Mouse (Mus musculus) ovary, postnatal 36 days (tissue): Measurements from ENCODE around the gene Slit3.

Experiments used
- DNase-seq: peaks from one replicate; pipeline ENCODE4 v3.0.0; 2022; ENCODE audit warnings: low spot score, mixed read lengths

Gene Slit3

GRCm38 (mm10) chr11:35350968-35351367 is 229.9 kb downstream of the Slit3 start:
- DNase-seq: no peak

GRCm38 (mm10) chr11:35351376-35351775 is 230.4 kb downstream of the Slit3 start:
- no peak for DNase-seq

GRCm38 (mm10) chr11:35355811-35356210 is 234.8 kb downstream of the Slit3 start:
- no peak for DNase-seq

- no peak for DNase-seq
Measured at GRCm38 (mm10) chr11:35361071-35361470, 240.0 kb downstream of the Slit3 start.

- no peak for DNase-seq
Measured at GRCm38 (mm10) chr11:35362975-35363374, 242.0 kb downstream of the Slit3 start.

- no peak for DNase-seq
Measured at GRCm38 (mm10) chr11:35364469-35364868, 243.4 kb downstream of the Slit3 start.

- no peak for DNase-seq
Measured at GRCm38 (mm10) chr11:35365510-35365931, 244.5 kb downstream of the Slit3 start.

- peak; percentile 35 for DNase-seq
Measured at GRCm38 (mm10) chr11:35366611-35367010, 245.6 kb downstream of the Slit3 start.

- DNase-seq: no peak
Measured at GRCm38 (mm10) chr11:35367248-35367647, 246.2 kb downstream of the Slit3 start.

GRCm38 (mm10) chr11:35369964-35370363 is 248.9 kb downstream of the Slit3 start:
- DNase-seq: no peak

- no peak for DNase-seq
Measured at GRCm38 (mm10) chr11:35370705-35371104, 249.7 kb downstream of the Slit3 start.

- no peak for DNase-seq
Measured at GRCm38 (mm10) chr11:35372410-35372809, 251.4 kb downstream of the Slit3 start.

- DNase-seq: no peak
Measured at GRCm38 (mm10) chr11:35375072-35375471, 254.0 kb downstream of the Slit3 start.

- no peak for DNase-seq
Measured at GRCm38 (mm10) chr11:35378802-35379201, 257.8 kb downstream of the Slit3 start.

- DNase-seq: no peak
Measured at GRCm38 (mm10) chr11:35379407-35379806, 258.4 kb downstream of the Slit3 start.

- DNase-seq: no peak
Measured at GRCm38 (mm10) chr11:35380766-35381165, 259.7 kb downstream of the Slit3 start.

- DNase-seq: no peak
Measured at GRCm38 (mm10) chr11:35385444-35385843, 264.4 kb downstream of the Slit3 start.

GRCm38 (mm10) chr11:35387826-35388225 is 266.8 kb downstream of the Slit3 start:
- DNase-seq: no peak

- DNase-seq: no peak
Measured at GRCm38 (mm10) chr11:35388471-35388870, 267.4 kb downstream of the Slit3 start.

GRCm38 (mm10) chr11:35389341-35389740 is 268.3 kb downstream of the Slit3 start:
- DNase-seq: no peak

- no peak for DNase-seq
Measured at GRCm38 (mm10) chr11:35389780-35390435, 268.9 kb downstream of the Slit3 start.

GRCm38 (mm10) chr11:35393815-35394214 is 272.8 kb downstream of the Slit3 start:
- no peak for DNase-seq

GRCm38 (mm10) chr11:35395376-35395775 is 274.4 kb downstream of the Slit3 start:
- peak; percentile 49 for DNase-seq

- DNase-seq: no peak
Measured at GRCm38 (mm10) chr11:35398353-35398752, 277.3 kb downstream of the Slit3 start.
